Mouse (Mus musculus) lung, postnatal 4 days (tissue): Measurements from ENCODE around the gene Stk11.

Source experiments
- DNase-seq, 2 experiments: peaks; one replicate each; pipeline ENCODE4 v3.0.0; 2021

Stk11 gene

DNA sequence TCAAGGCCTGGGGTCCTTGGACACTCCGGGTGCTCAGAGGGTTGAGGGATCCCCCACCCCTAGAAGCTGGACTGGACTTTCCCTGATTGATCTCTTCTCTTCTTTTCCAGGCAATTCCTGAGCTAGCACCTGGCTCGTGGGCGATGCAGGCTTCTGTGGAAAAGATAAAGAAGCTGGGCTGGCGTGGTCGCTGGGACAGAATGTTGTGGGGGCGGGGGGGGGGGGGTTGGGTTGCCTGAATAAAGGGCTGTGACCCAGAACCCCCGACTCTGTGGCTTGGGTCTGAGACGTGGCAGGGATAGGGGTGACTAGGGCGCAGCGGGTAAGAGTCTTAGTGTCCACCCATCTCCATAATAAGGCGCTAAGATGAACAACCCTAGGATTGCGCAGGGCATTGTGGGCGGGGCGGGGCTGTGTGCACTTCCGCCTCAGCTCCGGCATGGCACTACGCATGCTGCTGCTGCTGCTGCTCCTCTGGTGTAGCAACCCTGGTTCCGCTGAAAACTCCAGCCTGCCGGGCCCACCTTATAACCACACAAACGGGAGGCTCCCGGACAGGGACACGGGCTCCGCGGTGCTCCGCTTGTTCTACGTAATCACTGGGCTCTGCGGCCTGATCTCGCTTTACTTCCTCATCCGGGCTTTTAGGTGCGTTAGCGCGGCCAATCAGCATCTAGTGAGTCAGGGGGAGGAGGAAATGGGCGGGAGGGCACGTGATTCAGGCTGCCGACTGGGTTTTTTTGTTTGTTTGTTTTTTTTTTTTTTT, 57.1 kb downstream of the Stk11 start, which contains the start of gene 1600002K03Rik:
Gene 1600002K03Rik (plus strand): TSS at position 418 of the 766 bp plus-strand sequence.
- DNase-seq: peak; percentile 91 to 92

DNA sequence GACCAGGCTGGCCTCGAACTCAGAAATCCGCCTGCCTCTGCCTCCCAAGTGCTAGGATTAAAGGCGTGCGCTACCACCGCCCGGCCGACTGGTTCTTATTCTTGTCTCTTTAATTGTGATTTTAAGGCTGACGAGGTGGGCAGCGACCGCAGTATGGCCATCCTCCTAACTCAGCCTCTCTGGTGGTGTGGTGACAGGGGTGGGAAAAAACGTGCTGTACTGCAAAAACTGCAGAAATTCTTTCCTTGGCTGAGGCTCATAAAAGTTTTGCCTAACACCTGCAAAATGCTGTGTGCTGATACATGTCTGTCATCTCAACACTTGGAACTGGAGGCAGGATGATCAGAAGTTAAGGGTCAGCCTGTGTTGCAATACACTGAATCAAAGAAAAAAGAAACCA, 57.8 kb downstream of the Stk11 start:
- no peak for DNase-seq

DNA sequence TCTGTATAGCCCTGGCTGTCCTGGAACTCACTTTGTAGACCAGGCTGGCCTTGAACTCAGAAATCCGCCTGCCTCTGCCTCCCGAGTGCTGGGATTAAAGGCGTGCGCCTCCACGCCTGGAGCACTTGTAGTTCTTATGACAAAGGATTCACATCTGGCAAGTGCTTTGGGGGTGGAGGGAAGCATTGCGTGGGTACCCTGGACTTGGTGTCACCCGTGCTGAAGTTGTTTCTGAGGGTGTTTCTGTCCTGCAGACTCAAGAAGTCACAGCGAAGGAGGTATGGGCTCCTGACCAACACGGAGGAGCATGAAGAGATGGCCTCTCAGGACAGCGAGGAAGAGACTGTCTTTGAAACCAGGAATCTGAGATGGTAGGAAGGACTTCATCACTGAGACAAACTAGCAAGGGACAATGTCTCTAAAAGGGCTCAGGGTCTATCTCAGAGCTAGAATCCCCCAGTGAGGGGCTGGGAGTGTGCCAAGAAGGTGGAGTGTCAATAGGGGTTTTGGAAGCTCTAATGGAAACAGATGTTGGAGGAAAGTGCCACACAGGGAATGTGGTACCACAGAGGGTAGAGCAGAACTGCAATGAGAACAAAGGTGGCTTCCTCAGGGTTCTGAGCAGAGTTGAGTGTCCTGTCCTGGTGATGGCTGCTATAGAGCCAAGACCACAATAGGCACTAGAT, 58.5 kb downstream of the Stk11 start:
- DNase-seq: peak in 1 of 2 experiments; percentile 25

DNA sequence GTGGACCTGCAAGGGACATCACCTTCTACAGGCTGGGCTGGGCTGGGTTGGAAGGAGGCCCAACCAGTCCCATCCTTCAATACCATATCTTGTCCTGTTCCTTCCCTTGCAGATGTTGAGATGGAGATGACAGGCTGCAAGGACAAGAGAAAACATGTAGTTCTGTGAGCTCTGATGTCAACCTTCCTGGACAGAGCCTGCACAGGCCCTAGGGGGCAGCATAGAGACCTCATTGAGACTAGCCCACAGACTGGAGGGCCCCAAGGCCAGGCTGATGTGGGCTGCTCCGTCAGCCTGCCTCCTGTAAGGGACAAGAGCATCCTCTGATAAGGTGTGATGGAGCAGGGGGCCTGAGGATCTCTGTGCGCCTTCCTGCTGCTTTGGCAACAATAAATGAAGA, 59.1 kb downstream of the Stk11 start:
- peak; percentile 51 to 52 for DNase-seq

DNA sequence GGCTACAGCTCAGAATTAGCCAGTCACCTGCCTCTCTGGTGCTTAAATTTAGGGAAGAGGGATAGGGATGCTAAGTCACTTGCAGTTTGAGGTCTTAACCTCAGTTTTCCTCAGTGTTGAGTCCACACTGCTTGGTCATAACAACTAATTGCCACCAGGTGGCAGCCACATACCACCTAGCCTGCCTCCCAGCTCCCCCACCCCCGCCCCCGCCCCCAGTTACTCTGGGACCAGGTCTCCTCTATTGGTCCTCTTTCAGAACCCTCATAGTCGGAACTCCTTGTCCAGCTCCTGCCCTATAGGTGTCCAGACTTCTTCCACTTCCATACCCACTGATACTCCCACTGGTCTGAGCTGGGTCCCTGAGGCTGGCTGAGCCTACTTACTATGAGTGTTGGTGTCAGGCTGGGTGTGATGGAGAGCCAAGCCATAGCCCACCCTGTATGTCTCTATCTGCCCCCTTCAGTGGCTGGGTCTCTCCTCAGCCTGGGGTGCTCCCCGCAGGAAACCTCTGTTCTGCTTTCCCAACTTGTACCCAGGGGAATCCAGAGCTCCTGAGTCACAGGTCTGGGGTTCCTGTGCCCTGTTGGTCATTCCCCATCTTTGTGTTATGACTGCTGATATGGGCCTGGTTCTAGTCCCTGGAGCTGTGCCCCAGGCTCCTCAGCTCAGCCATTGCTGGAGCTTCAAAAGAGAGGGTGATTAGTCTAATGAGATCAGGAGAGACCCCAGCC, 60.1 kb downstream of the Stk11 start:
- peak; percentile 28 to 51 for DNase-seq

DNA sequence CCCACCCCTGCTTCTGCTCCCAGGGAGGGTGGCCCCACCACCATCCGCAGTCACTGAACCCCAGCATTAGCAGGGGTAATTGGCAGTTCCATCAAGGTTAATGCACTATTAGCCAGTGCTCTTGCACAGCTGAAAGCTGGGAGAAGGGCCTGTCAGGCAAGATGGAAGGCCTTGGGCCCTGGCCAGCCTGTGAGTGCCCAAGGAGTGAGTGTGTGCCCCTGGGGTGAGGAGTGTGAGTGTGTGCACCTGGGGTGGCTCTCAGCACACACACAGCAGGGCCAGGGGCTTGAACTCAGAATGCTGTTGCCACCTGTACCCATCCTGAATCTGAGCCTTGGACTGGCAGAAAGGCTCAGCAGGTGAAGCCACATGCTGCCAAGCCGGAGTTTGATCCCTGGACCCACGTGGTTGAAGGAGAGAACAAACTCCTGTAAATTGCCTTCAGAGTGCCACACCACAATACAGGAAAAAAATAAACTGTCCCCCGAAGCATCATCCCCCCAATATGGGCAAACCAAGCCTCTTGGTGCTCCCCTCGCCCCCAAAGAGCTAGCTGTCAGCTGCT, 60.7 kb downstream of the Stk11 start:
- DNase-seq: peak in 1 of 2 experiments; percentile 21

DNA sequence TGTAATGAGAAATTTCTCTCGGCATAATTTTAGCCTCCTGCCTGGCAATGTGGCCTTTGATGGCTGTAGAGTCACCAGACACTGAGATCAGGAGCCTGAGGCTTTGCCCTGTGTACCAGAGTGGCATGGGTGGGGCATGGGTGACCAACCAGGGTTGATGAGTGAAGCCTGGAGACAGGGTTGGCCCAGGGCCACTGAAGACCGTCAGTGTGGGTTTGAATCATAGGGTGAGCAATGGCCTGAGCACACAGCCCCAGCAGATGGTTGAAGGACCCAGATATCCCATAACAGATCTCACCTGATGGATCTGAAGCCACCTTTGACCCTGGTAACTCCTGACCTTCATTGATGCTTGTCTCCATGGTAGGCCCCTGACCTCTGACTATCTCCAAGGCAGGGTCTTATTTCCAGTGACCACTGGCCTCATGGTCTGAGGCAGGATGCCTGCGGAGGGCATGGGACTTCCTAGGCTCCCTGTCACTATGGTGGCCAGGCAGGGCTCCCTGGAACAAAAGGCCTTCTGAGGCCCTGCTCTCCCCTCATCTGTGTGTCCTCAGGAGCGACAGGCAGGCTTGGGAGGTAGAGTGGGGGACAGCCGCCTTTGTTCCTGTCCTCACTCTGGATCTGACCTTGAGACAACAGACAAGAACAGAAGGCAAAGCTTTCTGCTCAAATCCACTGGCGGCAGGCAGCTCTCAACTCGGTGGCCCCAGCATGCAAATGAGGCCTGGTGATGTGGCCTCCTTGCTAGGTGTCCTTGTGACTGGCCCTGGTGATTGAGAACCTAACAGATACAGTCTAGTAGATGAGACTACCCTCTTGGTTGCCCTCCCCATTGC, 62.1 kb downstream of the Stk11 start:
- DNase-seq: peak in 1 of 2 experiments; percentile 23

DNA sequence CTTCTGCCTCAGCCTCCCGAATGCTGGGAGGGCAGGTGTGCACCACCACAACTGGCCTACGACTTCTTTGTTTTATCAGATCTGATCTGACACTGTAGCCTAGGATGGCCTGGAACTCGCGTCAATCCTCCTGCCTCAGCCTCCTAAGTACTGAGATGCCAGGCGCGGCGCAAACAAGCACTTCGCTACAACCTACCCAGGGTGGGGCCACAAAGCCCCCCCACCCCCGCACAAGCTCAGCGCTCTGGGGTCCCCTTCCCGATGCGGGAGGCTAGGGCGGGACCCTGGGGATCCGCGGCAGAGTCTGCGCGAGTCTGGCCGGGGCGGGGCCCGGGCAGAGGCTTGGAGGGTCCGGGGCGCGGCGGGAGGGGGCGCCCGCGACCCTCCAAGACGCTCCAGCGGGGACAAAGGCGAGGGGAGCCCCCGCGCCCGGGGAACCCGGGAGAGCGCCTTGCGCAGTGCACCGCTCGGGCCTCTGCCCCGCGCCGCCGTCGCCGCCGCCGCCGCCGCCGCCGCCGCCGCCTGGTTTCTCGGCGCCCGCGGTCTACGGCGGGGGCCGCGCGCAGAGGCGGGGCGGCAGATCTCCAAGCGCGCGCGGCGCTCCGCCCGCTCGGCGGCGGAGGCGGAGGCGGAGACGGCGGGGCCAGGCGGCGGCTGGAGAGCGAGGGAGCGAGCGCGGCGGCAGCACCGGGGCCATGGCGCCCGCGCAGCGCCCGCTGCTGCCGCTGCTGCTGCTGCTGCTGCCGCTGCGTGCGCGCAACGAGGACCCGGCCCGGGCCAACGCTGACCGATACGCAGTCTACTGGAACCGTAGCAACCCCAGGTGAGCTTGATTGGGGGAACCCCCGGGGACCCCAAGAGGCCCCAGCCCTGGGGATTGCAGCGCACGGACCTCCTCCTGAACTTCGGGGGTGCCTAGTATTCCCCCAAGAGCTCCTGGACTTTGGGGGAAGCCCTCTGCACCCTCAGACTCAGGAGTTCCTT, 63.8 kb downstream of the Stk11 start, which contains the start of gene Efna2:
Gene Efna2 (plus strand): TSS at position 415 of the 984 bp plus-strand sequence.
- peak; percentile 47 to 72 for DNase-seq
